Comparison of ENCODE assay signal across 8 mouse cellular contexts in the genomic region with DNA sequence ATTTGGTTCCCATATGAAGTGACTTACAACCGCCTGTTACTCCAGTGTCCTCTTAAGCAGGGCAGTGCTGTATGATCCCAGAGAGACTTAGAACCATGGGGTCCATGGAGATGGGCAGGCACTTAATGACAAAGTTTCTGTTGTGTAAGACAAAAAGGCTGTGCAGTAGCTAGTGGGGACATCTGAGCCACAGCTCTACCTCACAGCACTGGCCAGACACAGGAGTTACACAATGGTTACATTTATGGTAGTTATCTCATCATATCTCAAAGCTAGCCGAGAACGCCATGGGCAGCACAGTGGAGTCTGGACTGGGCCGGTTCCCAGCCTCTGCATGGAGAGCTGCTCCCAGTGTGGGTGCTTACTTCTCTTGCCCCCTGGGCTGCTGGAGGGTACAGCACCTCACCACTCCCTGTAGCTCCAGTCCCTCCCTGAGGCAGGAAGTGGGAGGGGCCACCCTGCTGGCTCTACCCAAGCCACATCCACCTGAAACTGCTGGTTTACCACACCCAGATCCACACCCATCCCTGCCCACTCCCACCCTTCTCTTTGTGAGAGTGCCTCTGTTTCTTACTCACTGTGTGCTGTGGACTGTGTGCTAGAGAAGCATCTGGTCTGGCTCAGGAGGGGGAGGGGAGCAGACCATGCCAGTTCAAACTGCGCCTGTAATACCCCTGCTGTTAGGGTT. TPM values are rescaled to one million over a fixed set of nuclear protein-coding genes. Genes with fewer than 3 reads are reported as not detected.
DNase-seq lines count a peak whose midpoint lies in the region; ATAC-seq and TF ChIP-seq lines count a peak whose summit lies in the region.
"Had no signal": no experiment of that assay in that cellular context is flagged by ENCODE, and none has a peak within 500 bp of the region (broad histone marks: within the 10 kb centered on the region; RNA-seq: fewer than 3 reads in every experiment).

No protein-coding gene starts in this region.

- H3K79me2 ChIP-seq in C2C12 (ENCODE audit: control insufficient read depth, insufficient read depth) = peaks cover 96% of the 10 kb centered on the region

- TF ChIP-seq CTCF in C2C12 (IDR thresholded peaks at IDR 0.05; ENCODE audit: control insufficient read depth, insufficient read depth, insufficient read length) = no peak
- TF ChIP-seq CTCF in spleen, adult 2 months (IDR thresholded peaks at IDR 0.05; ENCODE audit: extremely low read depth, insufficient read depth, insufficient read length, insufficient replicate concordance) = no peak

- peaks cover 9% of the 10 kb centered on the region for H3K4me1 ChIP-seq in liver, embryonic 11.5 days (replicated peaks; ENCODE audit: control insufficient read depth, insufficient read depth, low read length)
- H3K4me1 ChIP-seq in spleen, adult 2 months (ENCODE audit: control insufficient read depth, insufficient read depth, insufficient read length) = peaks cover 45% of the 10 kb centered on the region; the same call in 1 of the 2 replicates
- H3K4me1 ChIP-seq in midbrain, embryonic 10.5 days = peaks cover 5% of the 10 kb centered on the region

- peaks cover 39% of the 10 kb centered on the region for H3K79me3 ChIP-seq in C2C12 (ENCODE audit: low read depth)

- peak; percentile 33; the same call in 1 of the 2 replicates for TF ChIP-seq POLR2A in spleen, adult 2 months (IDR thresholded peaks at IDR 0.05; ENCODE audit: low read depth, low read length)

- H3K27ac ChIP-seq in liver, embryonic 11.5 days (ENCODE audit: low read depth, low read length) = peak overlapping the region; percentile 32
- peak overlapping the region; percentile 91 for H3K27ac ChIP-seq in spleen, adult 2 months (ENCODE audit: insufficient read depth, low read length)
- H3K27ac ChIP-seq in midbrain, embryonic 10.5 days (replicated peaks) = no peak overlapping the region

- DNase-seq in 3T3-L1 (ENCODE audit: low read depth, low spot score) = peak; percentile 48
- peak; percentile 54 for DNase-seq in liver, embryonic 11.5 days (ENCODE audit: low spot score)
- DNase-seq in spleen, adult 2 months (ENCODE audit: low read depth in 1 of 2, low spot score in 2 of 2) = peak; percentile 52 to 80
- DNase-seq in layer of hippocampus, postnatal 36 days = no peak
- no peak for DNase-seq in midbrain, embryonic 10.5 days (ENCODE audit: low spot score)

- peak overlapping the region; percentile 33 for H3K4me2 ChIP-seq in liver, embryonic 11.5 days

- no peaks in the 10 kb centered on the region for H3K9me3 ChIP-seq in liver, embryonic 11.5 days (ENCODE audit: control insufficient read depth, low read length)
- no peaks in the 10 kb centered on the region for H3K9me3 ChIP-seq in midbrain, embryonic 10.5 days (replicated peaks)

- H3K9ac ChIP-seq in liver, embryonic 11.5 days (ENCODE audit: low read depth, low read length) = no peak overlapping the region

- H3ac ChIP-seq in C2C12 (ENCODE audit: control insufficient read depth, insufficient read length, low read depth) = no peak overlapping the region

- WGBS in liver, embryonic 11.5 days = 56% methylated on average over 5 of the region's 5 CpGs
- WGBS in spleen, adult 2 months = 43% methylated on average over 5 of the region's 5 CpGs
- WGBS in midbrain, embryonic 10.5 days = 88% methylated on average over 5 of the region's 5 CpGs

- H3K36me3 ChIP-seq in C2C12 (ENCODE audit: control insufficient read depth, insufficient read depth) = peaks cover 55% of the 10 kb centered on the region
- H3K36me3 ChIP-seq in liver, embryonic 11.5 days (ENCODE audit: control insufficient read depth, insufficient read depth, low read length) = peaks cover 22% of the 10 kb centered on the region
- H3K36me3 ChIP-seq in spleen, adult 2 months (ENCODE audit: control insufficient read depth, insufficient read depth, low read length) = peaks cover 16% of the 10 kb centered on the region
- peaks cover 99% of the 10 kb centered on the region for H3K36me3 ChIP-seq in midbrain, embryonic 10.5 days

- ATAC-seq in erythroid progenitor cell, adult 5-6 weeks (replicated peaks; ENCODE audit: low FRiP score, poor library complexity, severe bottlenecking) = peak; percentile 48
- peak; percentile 82 for ATAC-seq in liver, embryonic 11.5 days (replicated peaks; ENCODE audit: low FRiP score)

- no peak overlapping the region for H3K4me3 ChIP-seq in C2C12 (ENCODE audit: insufficient read depth, poor library complexity, severe bottlenecking)
- no peak overlapping the region for H3K4me3 ChIP-seq in liver, embryonic 11.5 days (ENCODE audit: low read depth, low read length)
- no peak overlapping the region for H3K4me3 ChIP-seq in spleen, adult 2 months (ENCODE audit: extremely low read depth, insufficient read depth, insufficient read length)
- H3K4me3 ChIP-seq in midbrain, embryonic 10.5 days = no peak overlapping the region

- no peaks in the 10 kb centered on the region for H3K27me3 ChIP-seq in C2C12 (ENCODE audit: control insufficient read depth, insufficient read depth, insufficient read length)
- H3K27me3 ChIP-seq in liver, embryonic 11.5 days (replicated peaks; ENCODE audit: control insufficient read depth, insufficient read depth, low read length) = no peaks in the 10 kb centered on the region
- no peaks in the 10 kb centered on the region for H3K27me3 ChIP-seq in spleen, adult 2 months (ENCODE audit: control insufficient read depth, insufficient read depth, low read length)
- no peaks in the 10 kb centered on the region for H3K27me3 ChIP-seq in midbrain, embryonic 10.5 days (ENCODE audit: low read depth, poor library complexity, severe bottlenecking)

TF ChIP-seq in C2C12, 6 proteins besides CTCF, POLR2A, EP300 and RAD21:
- no peak for TF ChIP-seq FOSL1 (IDR thresholded peaks at IDR 0.05; ENCODE audit: insufficient read depth, low read length, poor library complexity, severe bottlenecking)
- TF ChIP-seq CEBPB (IDR thresholded peaks at IDR 0.05; ENCODE audit: low read depth) = peak; percentile 4

RNA-seq across cellular contexts. Expression of gene Gm28035, which starts 11.2 kb away (rescaled TPM):
- polyA plus RNA-seq in C2C12 (2012; fragmentation: generic; extraction: Trizol) = 0.01 TPM
- total RNA-seq in erythroid progenitor cell, adult 5-6 weeks (2015; ENCODE audit: low replicate concordance) = not detected in 2 replicates
- 0.13 TPM in 1 of 2 replicates, not detected in the other for total RNA-seq in erythroid progenitor cell, adult 5-6 weeks (2017; ENCODE audit: low replicate concordance)
- polyA plus RNA-seq in liver, embryonic 11.5 days (2014; fragmentation: Nextera tagmentation; extraction: Ambion mirVana) = 0.16 and 0.23 TPM in 2 replicates
- polyA plus RNA-seq in spleen, adult 2 months (2012; rRNA removed) = 6.0 and 9.6 TPM in 2 replicates
- total RNA-seq in layer of hippocampus, postnatal 36 days (2021) = 10 to 100 TPM in 1 of 2 experiments, 1 to 10 TPM in 1; 9.2 to 11.1 TPM
- 0.10 TPM in 2 replicates for polyA plus RNA-seq in midbrain, embryonic 10.5 days (2016; fragmentation: Nextera tagmentation; extraction: Ambion mirVana)

RNA-seq across cellular contexts. Expression of gene Lrrc8a, which starts 14.0 kb away (rescaled TPM):
- polyA plus RNA-seq in C2C12 (2012; fragmentation: generic; extraction: Trizol) = 20.6 TPM
- 9.6 and 11.9 TPM in 2 replicates for total RNA-seq in erythroid progenitor cell, adult 5-6 weeks (2015; ENCODE audit: low replicate concordance)
- 6.9 and 10.7 TPM in 2 replicates for total RNA-seq in erythroid progenitor cell, adult 5-6 weeks (2017; ENCODE audit: low replicate concordance)
- 21.4 and 21.7 TPM in 2 replicates for polyA plus RNA-seq in liver, embryonic 11.5 days (2014; fragmentation: Nextera tagmentation; extraction: Ambion mirVana)
- polyA plus RNA-seq in spleen, adult 2 months (2012; rRNA removed) = 22.1 and 25.6 TPM in 2 replicates
- 10 to 100 TPM; 52.4 to 57.5 TPM for total RNA-seq in layer of hippocampus, postnatal 36 days (2021)
- 40.8 and 43.7 TPM in 2 replicates for polyA plus RNA-seq in midbrain, embryonic 10.5 days (2016; fragmentation: Nextera tagmentation; extraction: Ambion mirVana)

RNA-seq across cellular contexts. Expression of gene Phyhd1, which starts 14.4 kb away (rescaled TPM):
- polyA plus RNA-seq in C2C12 (2012; fragmentation: generic; extraction: Trizol) = 1.4 TPM
- 6.1 and 11.3 TPM in 2 replicates for total RNA-seq in erythroid progenitor cell, adult 5-6 weeks (2015; ENCODE audit: low replicate concordance)
- total RNA-seq in erythroid progenitor cell, adult 5-6 weeks (2017; ENCODE audit: low replicate concordance) = 2.8 and 9.6 TPM in 2 replicates
- polyA plus RNA-seq in liver, embryonic 11.5 days (2014; fragmentation: Nextera tagmentation; extraction: Ambion mirVana) = 10.5 and 11.7 TPM in 2 replicates
- 18.1 and 24.1 TPM in 2 replicates for polyA plus RNA-seq in spleen, adult 2 months (2012; rRNA removed)
- total RNA-seq in layer of hippocampus, postnatal 36 days (2021) = 10 to 100 TPM; 16.8 to 21.9 TPM
- 2.7 and 4.7 TPM in 2 replicates for polyA plus RNA-seq in midbrain, embryonic 10.5 days (2016; fragmentation: Nextera tagmentation; extraction: Ambion mirVana)

RNA-seq across cellular contexts. Expression of gene Gm28038, which starts 29.3 kb away (rescaled TPM):
- polyA plus RNA-seq in C2C12 (2012; fragmentation: generic; extraction: Trizol) = 0.16 TPM
- not detected in 2 replicates for total RNA-seq in erythroid progenitor cell, adult 5-6 weeks (2015; ENCODE audit: low replicate concordance)
- total RNA-seq in erythroid progenitor cell, adult 5-6 weeks (2017; ENCODE audit: low replicate concordance) = not detected in 2 replicates
- not detected in 2 replicates for polyA plus RNA-seq in liver, embryonic 11.5 days (2014; fragmentation: Nextera tagmentation; extraction: Ambion mirVana)
- not detected in 2 replicates for polyA plus RNA-seq in spleen, adult 2 months (2012; rRNA removed)
- not detected for total RNA-seq in layer of hippocampus, postnatal 36 days (2021)
- not detected in 2 replicates for polyA plus RNA-seq in midbrain, embryonic 10.5 days (2016; fragmentation: Nextera tagmentation; extraction: Ambion mirVana)
- total RNA-seq: heart, postnatal 10 days had no signal

RNA-seq across cellular contexts. Expression of gene Dolk, which starts 34.6 kb away (rescaled TPM):
- 28.3 TPM for polyA plus RNA-seq in C2C12 (2012; fragmentation: generic; extraction: Trizol)
- 1.3 TPM in 1 of 2 replicates, not detected in the other for total RNA-seq in erythroid progenitor cell, adult 5-6 weeks (2015; ENCODE audit: low replicate concordance)
- 1.0 TPM in 1 of 2 replicates, not detected in the other for total RNA-seq in erythroid progenitor cell, adult 5-6 weeks (2017; ENCODE audit: low replicate concordance)
- polyA plus RNA-seq in liver, embryonic 11.5 days (2014; fragmentation: Nextera tagmentation; extraction: Ambion mirVana) = 24.2 and 25.6 TPM in 2 replicates
- 11.0 and 11.6 TPM in 2 replicates for polyA plus RNA-seq in spleen, adult 2 months (2012; rRNA removed)
- total RNA-seq in layer of hippocampus, postnatal 36 days (2021) = 10 to 100 TPM; 20.9 to 22.2 TPM
- polyA plus RNA-seq in midbrain, embryonic 10.5 days (2016; fragmentation: Nextera tagmentation; extraction: Ambion mirVana) = 27.3 and 29.4 TPM in 2 replicates

Comparison
In these comparisons a context has a peak if more than half of its experiments do, and no peak if none do; other contexts are left out.
1. DNase-seq: peak in 3T3-L1 (single experiment), liver, embryonic 11.5 days (single experiment) and spleen, adult 2 months (2 of 2); none in layer of hippocampus, postnatal 36 days (0 of 2) and midbrain, embryonic 10.5 days (single experiment).